Comparison of ENCODE assay signal across 8 mouse cellular contexts in genomic region chr9:25151611-25152241, GRCm38 (mm10). TPM values are rescaled to one million over a fixed set of nuclear protein-coding genes. Genes with fewer than 3 reads are reported as not detected.
DNase-seq lines count a peak whose midpoint lies in the region; ATAC-seq lines count a peak whose summit lies in the region.

Herpud2 (minus strand) TSS chr9:25151820.

- no peaks in the 10 kb centered on the region for H3K9me3 ChIP-seq in intestine, embryonic 14.5 days (ENCODE audit: control insufficient read depth, low read length)

- intact Hi-C loops in gastrocnemius, postnatal 14 days (cut with DNase I; ENCODE audit: low total_unique reads) = no loop called here
- intact Hi-C loops in left cerebral cortex, postnatal 14 days (cut with DNase I) = loop anchor here (5.0 kb wide), 1 partner anchor 441 kb away; no protein-coding TSS in a partner anchor

- H3K27me3 ChIP-seq in intestine, embryonic 14.5 days (replicated peaks; ENCODE audit: control insufficient read depth, insufficient read depth, low read length) = no peaks in the 10 kb centered on the region

- peak; percentile 99 for ATAC-seq in intestine, embryonic 14.5 days (replicated peaks; ENCODE audit: low FRiP score, low TSS enrichment, low read depth)

- peak within 1 kb of the TSS; percentile 100 for H3K27ac ChIP-seq in intestine, embryonic 14.5 days (ENCODE audit: low read depth)

- peak within 1 kb of the TSS; percentile 84 for H3K9ac ChIP-seq in intestine, embryonic 14.5 days (ENCODE audit: low read length)

- WGBS in intestine, embryonic 14.5 days = 0% methylated on average over 51 of the region's 51 CpGs

- H3K4me2 ChIP-seq in intestine, embryonic 14.5 days (ENCODE audit: low read length) = peak within 1 kb of the TSS; percentile 77

- DNase-seq in adipocyte (ENCODE audit: low spot score) = peak; percentile 95
- peak; percentile 95 for DNase-seq in embryo, embryonic 10 days (ENCODE audit: low spot score)
- DNase-seq in gastrocnemius, postnatal 14 days = peak; percentile 96
- DNase-seq in intestine, embryonic 14.5 days (ENCODE audit: low spot score) = peak; percentile 96
- peak; percentile 90 to 94 for DNase-seq in left cerebral cortex, postnatal 14 days (ENCODE audit: low spot score in 2 of 2)
- peak; percentile 97 for DNase-seq in mesoderm, embryonic 11.5 days (ENCODE audit: low read depth, low spot score)
- peak; percentile 88 to 90 for DNase-seq in right cerebral cortex, postnatal 36 days (ENCODE audit: low spot score in 2 of 2)
- peak; percentile 98 for DNase-seq in yolk sac, embryonic 10.5 days (ENCODE audit: low spot score)

- 0 out of 2 replicates have a peak, but pooled peaks cover 6% of the 10 kb centered on the region for H3K36me3 ChIP-seq in intestine, embryonic 14.5 days (ENCODE audit: control insufficient read depth, insufficient read depth, low read length)

- peaks cover 23% of the 10 kb centered on the region for H3K4me1 ChIP-seq in intestine, embryonic 14.5 days (replicated peaks; ENCODE audit: control insufficient read depth, insufficient read depth, low read length)

- peak within 1 kb of the TSS; percentile 76 for H3K4me3 ChIP-seq in intestine, embryonic 14.5 days (ENCODE audit: low read depth, low read length)

RNA-seq across cellular contexts. Expression of gene Herpud2, which starts in this region (rescaled TPM):
- total RNA-seq in gastrocnemius, postnatal 14 days (2021) = 10 to 100 TPM; 37.5 to 37.6 TPM
- polyA plus RNA-seq in intestine, embryonic 14.5 days (2014; fragmentation: Nextera tagmentation; extraction: Ambion mirVana) = 27.7 and 28.7 TPM in 2 replicates
- 10 to 100 TPM; 52.6 to 55.4 TPM for total RNA-seq in left cerebral cortex, postnatal 14 days (2021)

Comparison
In these comparisons a context has a peak if more than half of its experiments do, and no peak if none do; other contexts are left out.
1. Peak in every context shown above with its lines: DNase-seq, ATAC-seq, H3K4me3 ChIP-seq and H3K27ac ChIP-seq.